Mouse (Mus musculus) megakaryocyte, embryonic 14.5 days (primary cell): Measurements from ENCODE around the gene Dnah6.

Experiments used
- FLI1 ChIP-seq: IDR thresholded peaks from 2 replicates; pipeline ENCODE4 v1.6.1; 2012; ENCODE audit warnings: low read length, inconsistent platforms, mixed read lengths
- GATA1 ChIP-seq: IDR thresholded peaks from 3 replicates; pipeline ENCODE4 v1.6.1; 2012; ENCODE audit warnings: mixed read lengths, low read length, inconsistent platforms, borderline replicate concordance

GRCm38 (mm10) chr6:73161338-73161737 lies 60.1 kb downstream of the Dnah6 start:
- TF ChIP-seq FLI1 = no peak
- no peak for TF ChIP-seq GATA1
